Mouse (Mus musculus) olfactory bulb, adult 2 months (tissue): Measurements from ENCODE around the gene 4930407I10Rik. TPM values are rescaled to one million over a fixed set of nuclear protein-coding genes. Genes with fewer than 3 reads are reported as not detected.

Experiments used
- H3K27ac ChIP-seq: fragments of 200-500 bp; 2 replicates; pipeline ENCODE4 v1.5.1; 2012; ENCODE audit warnings: low read depth, low read length; ENCODE audit not compliant: insufficient read depth
- H3K4me1 ChIP-seq: fragments of 200-500 bp; 2 replicates; pipeline ENCODE4 v1.6.1; 2012; ENCODE audit warnings: low read length; ENCODE audit not compliant: control insufficient read depth, insufficient read depth
- H3K4me3 ChIP-seq: fragments of 200-500 bp; 2 replicates; pipeline ENCODE4 v1.5.1; 2012; ENCODE audit warnings: mild to moderate bottlenecking, low read depth, low read length, moderate library complexity; ENCODE audit not compliant: insufficient read depth
- CTCF ChIP-seq: fragments of 200-500 bp; IDR thresholded peaks from 2 replicates; pipeline ENCODE4 v1.5.1; 2012; ENCODE audit warnings: low read depth, mild to moderate bottlenecking, low read length, moderate library complexity; ENCODE audit not compliant: insufficient read depth
- POLR2A ChIP-seq: fragments of 200-500 bp; IDR thresholded peaks from 2 replicates; pipeline ENCODE4 v1.6.1; 2012; ENCODE audit warnings: mild to moderate bottlenecking, low read depth, low read length, moderate library complexity; ENCODE audit not compliant: insufficient read depth
- WGBS: fragments of 180-500 bp; shearing (Covaris S2); methylation state at CpG from one replicate; pipeline ENCODE4 v1.1.7; 2018; 5-methylcytosine and 5-hydroxymethylcytosine counted together
- polyA plus RNA-seq: library from polyadenylated mRNA; stranded (reverse); fragments of >200 nt; gene quantifications from 2 replicates; pipeline ENCODE4 v1.2.4, GENCODE M21; 2012; ENCODE audit warnings: low replicate concordance; ENCODE audit not compliant: missing spikeins, insufficient read depth, insufficient read length

The 4930407I10Rik gene
- polyA plus RNA-seq, 1 experiment: not detected

GRCm38 (mm10) chr15:82046246-82046891 is 12.6 kb upstream of the 4930407I10Rik start:
- no peak for TF ChIP-seq CTCF
- WGBS: 2% methylated on average over 26 of the region's 26 CpGs
- Histone ChIP-seq H3K4me3 (peak overlapping the region; percentile 93), H3K4me1 (peaks cover 8% of the 10 kb centered on the region), H3K27ac (no peak overlapping the region)

GRCm38 (mm10) chr15:82047080-82047883 is 11.7 kb upstream of the 4930407I10Rik start, which contains the start of gene Snu13:
TSS of gene Snu13 (minus strand) at chr15:82047598.
- peak within 1 kb of the TSS; percentile 93 for H3K4me3 ChIP-seq
- peaks cover 8% of the 10 kb centered on the region for H3K4me1 ChIP-seq
- TF ChIP-seq POLR2A (peak; percentile 68; the same call in 1 of the 2 replicates), CTCF (no peak)
- under 1% methylated on average over 74 of the region's 74 CpGs for WGBS
- H3K27ac ChIP-seq: peak within 1 kb of the TSS; percentile 66

GRCm38 (mm10) chr15:82052544-82052943 is 6.4 kb upstream of the 4930407I10Rik start:
- H3K4me1 ChIP-seq: no peaks in the 10 kb centered on the region
- 73% methylated on average over 5 of the region's 5 CpGs for WGBS
- H3K27ac ChIP-seq: no peak overlapping the region
- TF ChIP-seq POLR2A: no peak
- TF ChIP-seq CTCF: no peak
- no peak overlapping the region for H3K4me3 ChIP-seq

- WGBS: 68% methylated on average over 14 of the region's 14 CpGs
- TF ChIP-seq CTCF: no peak
- TF ChIP-seq POLR2A: no peak
- H3K27ac ChIP-seq: no peak overlapping the region
- H3K4me3 ChIP-seq: no peak overlapping the region
- H3K4me1 ChIP-seq: no peaks in the 10 kb centered on the region
These were observed 5.0 kb downstream of the 4930407I10Rik start for GRCm38 (mm10) chr15:82063909-82064308.

- H3K4me1 ChIP-seq: peaks cover 3% of the 10 kb centered on the region; the same call in 1 of the 2 replicates
- WGBS: 9% methylated on average over 7 of the region's 7 CpGs
- H3K27ac ChIP-seq: no peak overlapping the region
- no peak overlapping the region for H3K4me3 ChIP-seq
- TF ChIP-seq CTCF (peak; percentile 54), POLR2A (no peak)
These were observed 6.6 kb downstream of the 4930407I10Rik start for GRCm38 (mm10) chr15:82065511-82065910.

GRCm38 (mm10) chr15:82069898-82070297 is 10.9 kb downstream of the 4930407I10Rik start, which contains the start of gene Mei1:
TSS of gene Mei1 (plus strand) at chr15:82069996.
- TF ChIP-seq CTCF: no peak
- no peak for TF ChIP-seq POLR2A
- Histone ChIP-seq H3K4me3 (no peak within 1 kb of the TSS), H3K27ac (no peak within 1 kb of the TSS), H3K4me1 (peaks cover 3% of the 10 kb centered on the region; the same call in 1 of the 2 replicates)
- WGBS: 27% methylated on average over 40 of the region's 40 CpGs

GRCm38 (mm10) chr15:82071816-82072469 is 13.0 kb downstream of the 4930407I10Rik start:
- TF ChIP-seq CTCF (no peak), POLR2A (no peak)
- 93% methylated on average over 26 of the region's 26 CpGs for WGBS
- H3K4me3 ChIP-seq: no peak overlapping the region

GRCm38 (mm10) chr15:82073490-82073889 is 14.5 kb downstream of the 4930407I10Rik start:
- H3K4me3 ChIP-seq: no peak overlapping the region
- H3K4me1 ChIP-seq: peaks cover 3% of the 10 kb centered on the region; the same call in 1 of the 2 replicates
- TF ChIP-seq CTCF (no peak), POLR2A (no peak)
- no peak overlapping the region for H3K27ac ChIP-seq
- 83% methylated on average over 7 of the region's 7 CpGs for WGBS

More at GRCm38 (mm10) chr15:82071816-82072469, 13.0 kb downstream of the 4930407I10Rik start:
- no peak overlapping the region for H3K27ac ChIP-seq
- H3K4me1 ChIP-seq: peaks cover 3% of the 10 kb centered on the region; the same call in 1 of the 2 replicates
